Mouse (Mus musculus): ENCODE results near the gene Hist1h1d.
A peak's percentile ranks its signal among the peaks of the same experiment; 100 is the strongest.
"Not testable (repeated sequence)": the region's sequence is repeated elsewhere in the genome, so short reads cannot be mapped to it uniquely, and the experiment has no call there.

Hist1h1d gene

DNA sequence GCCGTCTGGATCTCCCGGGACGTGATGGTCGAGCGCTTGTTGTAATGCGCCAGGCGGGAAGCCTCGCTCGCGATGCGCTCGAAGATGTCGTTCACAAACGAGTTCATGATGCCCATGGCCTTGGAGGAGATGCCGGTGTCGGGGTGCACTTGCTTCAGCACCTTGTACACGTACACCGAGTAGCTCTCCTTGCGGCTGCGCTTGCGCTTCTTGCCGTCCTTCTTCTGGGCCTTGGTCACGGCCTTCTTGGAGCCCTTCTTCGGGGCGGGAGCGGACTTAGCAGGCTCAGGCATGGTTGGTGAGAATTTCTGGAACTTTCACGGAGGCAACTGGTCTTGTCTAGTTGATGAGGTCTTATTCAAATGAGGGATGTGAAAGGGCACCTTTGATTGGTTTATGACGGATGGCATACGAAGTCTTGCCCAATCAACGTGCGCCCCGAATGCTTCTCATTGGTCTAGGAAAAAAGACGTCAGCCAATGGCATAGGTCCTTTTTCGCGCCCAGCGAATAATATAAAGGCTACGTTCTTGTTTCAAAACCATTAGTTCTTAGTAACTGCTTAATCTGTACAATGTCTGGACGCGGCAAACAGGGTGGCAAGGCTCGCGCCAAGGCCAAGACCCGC is 20.9 kb downstream of the Hist1h1d start, which contains the start of the genes Hist1h2bf and Hist1h2ad:
Gene Hist1h2bf (minus strand): TSS at position 299 of the 627 bp plus-strand sequence.
Gene Hist1h2ad (plus strand): TSS at position 484 of the 627 bp plus-strand sequence.
- DNase-seq: peak; percentile 63

DNA sequence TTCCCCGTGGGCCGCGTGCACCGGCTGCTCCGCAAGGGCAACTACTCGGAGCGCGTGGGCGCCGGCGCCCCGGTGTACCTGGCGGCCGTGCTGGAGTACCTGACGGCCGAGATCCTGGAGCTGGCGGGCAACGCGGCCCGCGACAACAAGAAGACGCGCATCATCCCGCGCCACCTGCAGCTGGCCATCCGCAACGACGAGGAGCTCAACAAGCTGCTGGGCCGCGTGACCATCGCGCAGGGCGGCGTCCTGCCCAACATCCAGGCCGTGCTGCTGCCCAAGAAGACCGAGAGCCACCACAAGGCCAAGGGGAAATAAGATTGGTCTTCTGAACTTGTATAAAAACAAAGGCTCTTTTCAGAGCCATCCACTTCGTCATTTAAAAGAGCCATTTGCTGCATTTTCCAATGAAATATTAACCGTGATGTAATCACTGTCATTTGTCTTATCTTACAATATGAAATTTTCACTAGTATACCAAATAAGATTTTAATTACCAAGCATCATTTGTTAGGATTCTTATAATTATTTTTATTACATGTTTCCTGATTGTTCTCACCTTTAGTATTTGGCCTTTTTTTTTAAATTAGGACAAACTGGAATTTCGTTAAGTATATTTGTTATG is 21.6 kb downstream of the Hist1h1d start:
- not testable (repeated sequence) for DNase-seq

DNA sequence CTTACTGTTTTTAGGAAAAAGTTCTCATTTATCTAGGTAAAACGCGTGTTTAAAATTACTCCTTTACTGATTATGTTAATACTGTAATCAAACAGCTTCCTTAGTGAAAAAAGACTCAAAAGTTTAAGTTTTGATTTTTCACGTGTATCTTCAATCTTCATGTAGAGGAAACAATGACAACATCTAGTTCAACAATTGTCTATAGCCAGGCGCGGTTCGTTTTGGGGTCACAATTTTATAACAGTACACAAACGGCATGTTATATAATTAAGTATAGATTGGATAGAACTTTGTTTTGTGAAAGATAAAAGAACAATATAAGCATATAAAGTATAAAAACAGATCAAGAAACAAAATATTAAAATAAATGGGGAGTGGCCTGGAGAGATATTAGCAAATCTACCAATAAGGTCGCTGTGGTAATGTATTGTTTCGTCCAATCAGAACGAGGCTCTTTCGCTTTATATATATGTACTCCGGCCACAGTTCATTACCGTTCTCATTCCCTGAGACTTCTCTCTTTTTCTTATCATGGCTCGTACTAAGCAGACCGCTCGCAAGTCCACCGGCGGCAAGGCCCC is 22.3 kb downstream of the Hist1h1d start, which contains the start of gene Hist1h3d:
Gene Hist1h3d (plus strand): TSS at position 493 of the 581 bp plus-strand sequence.
- DNase-seq: no peak

DNA sequence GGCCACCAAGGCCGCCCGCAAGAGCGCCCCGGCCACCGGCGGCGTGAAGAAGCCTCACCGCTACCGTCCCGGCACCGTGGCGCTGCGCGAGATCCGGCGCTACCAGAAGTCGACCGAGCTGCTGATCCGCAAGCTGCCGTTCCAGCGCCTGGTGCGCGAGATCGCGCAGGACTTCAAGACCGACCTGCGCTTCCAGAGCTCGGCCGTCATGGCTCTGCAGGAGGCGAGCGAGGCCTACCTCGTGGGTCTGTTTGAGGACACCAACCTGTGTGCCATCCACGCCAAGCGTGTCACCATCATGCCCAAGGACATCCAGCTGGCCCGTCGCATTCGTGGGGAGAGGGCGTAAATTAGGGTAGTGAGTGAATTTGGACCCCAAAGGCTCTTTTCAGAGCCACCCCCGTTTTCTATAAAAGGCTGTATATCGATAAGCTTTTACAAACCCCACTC is 22.8 kb downstream of the Hist1h1d start:
- not testable (repeated sequence) for DNase-seq

DNA sequence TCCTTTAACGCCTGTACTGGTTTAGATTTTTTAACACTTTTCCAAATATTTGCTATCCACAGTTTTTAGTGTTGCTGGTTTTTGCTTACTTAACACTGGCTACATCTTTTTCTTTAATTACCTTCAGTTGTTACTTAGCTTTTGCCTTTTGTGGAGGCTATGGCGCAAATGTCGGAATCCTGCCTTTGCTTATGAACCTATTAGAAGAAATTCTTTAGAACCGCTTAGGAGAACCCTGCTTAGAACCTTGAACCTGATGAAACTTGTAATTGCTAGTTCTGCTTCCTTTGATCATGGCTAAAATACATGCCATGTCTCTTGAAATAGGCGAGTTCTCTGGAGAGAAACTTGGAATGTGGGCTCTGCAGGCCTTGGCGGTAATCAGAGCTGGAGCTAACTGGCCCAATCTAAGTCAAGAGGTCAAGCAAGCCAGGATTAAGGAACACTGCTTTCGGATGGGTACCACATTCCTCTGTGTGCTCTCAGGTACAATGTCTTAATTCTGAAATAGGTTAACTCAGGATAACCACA is 23.4 kb downstream of the Hist1h1d start:
- DNase-seq: no peak

DNA sequence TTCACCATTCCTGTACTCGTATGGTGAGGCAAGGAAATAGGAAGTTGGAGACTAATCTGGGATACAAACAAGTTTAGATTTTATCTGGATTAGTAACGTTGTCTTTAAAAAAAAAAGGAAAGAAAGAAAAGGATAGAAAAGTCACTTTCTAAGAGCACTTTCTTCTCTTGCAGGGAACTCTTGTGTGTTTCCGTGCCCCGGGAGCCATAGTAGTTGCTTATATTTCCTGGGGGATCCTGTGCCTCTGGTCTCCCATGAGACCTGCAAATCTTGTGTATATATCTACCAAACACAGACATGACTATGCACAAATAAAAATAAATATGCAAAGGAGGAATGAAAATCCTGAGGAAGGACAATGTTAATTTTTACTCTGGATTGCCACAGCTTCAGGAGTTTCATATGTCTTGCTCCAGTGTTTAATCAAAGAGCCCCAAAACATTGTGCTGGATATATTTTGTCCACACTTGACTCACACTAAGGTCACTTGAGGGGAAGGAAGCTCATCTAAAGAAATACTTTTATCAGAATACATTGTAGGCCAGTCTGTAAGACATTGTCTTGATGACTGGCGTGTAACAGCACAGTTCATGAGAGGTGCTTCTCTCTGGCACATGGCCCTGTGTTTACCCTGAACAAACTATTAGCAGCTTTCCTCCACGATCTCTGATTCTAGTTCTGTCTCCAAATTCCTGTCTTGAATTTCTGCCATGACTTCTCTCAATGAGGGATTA is 24.0 kb downstream of the Hist1h1d start:
- DNase-seq: no peak

DNA sequence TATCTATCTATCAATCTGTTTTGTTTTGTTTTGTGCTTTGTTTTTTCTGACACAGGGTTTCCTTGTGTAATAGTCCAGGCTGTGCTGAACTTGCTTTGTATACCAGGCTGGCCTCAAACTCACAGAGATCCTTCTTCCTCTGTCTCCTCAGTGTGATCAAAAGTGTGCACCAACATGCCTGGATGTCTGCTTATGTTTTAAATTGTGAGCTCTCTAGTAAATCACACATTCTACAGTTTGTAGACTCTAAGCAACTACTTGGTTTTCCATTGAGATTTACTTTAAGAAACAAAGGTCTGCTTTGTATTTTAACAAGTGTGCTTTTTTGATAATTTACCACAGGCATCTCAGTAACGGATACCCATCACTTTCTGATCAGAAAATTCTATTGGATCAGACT is 24.8 kb downstream of the Hist1h1d start:
- DNase-seq: no peak

DNA sequence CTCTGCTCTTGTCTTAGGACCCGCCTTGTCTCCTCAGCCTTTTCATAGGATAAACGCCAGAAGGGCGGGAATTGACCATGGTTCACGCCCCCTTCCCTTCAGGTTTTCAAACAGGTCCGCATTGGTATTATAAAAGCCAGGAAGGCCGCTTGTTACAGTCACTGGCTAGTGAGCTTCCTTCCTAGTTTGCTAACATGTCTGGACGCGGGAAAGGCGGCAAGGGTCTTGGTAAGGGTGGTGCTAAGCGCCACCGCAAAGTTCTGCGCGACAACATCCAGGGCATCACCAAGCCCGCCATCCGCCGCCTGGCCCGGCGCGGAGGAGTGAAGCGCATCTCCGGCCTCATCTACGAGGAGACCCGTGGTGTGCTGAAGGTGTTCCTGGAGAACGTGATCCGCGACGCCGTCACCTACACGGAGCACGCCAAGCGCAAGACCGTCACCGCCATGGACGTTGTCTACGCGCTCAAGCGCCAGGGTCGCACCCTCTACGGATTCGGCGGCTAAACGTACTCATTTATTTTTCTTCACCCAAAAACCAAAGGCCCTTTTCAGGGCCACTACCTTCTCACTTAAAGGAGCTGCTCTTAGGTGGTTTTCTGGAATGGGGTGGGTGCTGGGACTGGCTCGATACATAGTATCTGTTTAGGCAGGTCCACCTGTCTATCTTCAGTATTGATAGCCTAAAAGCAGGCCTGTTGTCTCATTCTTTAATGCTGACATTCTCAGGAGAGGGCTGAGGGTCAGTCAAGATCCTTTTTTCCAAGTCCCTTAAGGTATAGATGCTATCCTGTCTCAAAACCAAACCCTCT is 28.6 kb downstream of the Hist1h1d start, which contains the start of gene Hist1h4d:
Gene Hist1h4d (plus strand): TSS at position 191 of the 811 bp plus-strand sequence.
- peak; percentile 94 for DNase-seq

DNA sequence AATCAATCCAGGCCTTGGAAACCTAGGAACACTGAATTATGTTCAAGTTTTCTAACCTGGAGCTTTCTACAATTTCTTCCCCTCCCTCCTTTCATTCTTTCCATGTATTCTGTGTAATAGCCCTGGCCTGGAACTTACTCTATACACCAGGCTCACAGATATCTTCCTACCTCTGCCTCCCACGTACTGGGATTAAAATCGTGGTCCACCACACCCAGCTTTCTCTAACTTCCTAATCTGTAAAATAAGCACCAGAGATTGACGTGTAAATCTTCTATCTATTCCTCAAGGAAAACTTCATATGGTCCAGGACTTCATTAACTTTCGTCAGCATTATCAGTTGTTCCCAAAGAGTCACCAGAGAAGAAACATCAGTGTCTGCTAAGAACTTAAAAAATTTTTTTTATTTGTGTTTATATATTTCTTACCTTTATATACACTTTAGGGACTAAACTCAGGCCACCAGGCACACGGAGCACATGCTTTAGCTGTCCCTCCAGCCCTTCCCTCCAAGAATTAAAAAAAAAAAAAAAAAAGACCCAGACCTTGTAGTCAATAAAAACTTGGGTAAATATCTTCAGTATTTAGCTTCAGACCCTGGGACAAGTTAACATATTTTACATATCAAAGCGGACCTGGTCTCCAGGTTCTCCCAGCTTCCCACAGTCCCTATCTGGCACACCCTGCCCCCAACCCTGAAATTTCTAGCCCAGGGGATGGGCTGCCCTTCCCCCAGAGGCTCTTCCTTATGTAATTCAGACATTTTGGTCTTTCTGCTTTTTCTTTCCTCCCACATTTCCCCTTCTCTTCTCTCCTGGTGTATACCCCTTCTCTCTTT is 29.4 kb downstream of the Hist1h1d start:
- no peak for DNase-seq

DNA sequence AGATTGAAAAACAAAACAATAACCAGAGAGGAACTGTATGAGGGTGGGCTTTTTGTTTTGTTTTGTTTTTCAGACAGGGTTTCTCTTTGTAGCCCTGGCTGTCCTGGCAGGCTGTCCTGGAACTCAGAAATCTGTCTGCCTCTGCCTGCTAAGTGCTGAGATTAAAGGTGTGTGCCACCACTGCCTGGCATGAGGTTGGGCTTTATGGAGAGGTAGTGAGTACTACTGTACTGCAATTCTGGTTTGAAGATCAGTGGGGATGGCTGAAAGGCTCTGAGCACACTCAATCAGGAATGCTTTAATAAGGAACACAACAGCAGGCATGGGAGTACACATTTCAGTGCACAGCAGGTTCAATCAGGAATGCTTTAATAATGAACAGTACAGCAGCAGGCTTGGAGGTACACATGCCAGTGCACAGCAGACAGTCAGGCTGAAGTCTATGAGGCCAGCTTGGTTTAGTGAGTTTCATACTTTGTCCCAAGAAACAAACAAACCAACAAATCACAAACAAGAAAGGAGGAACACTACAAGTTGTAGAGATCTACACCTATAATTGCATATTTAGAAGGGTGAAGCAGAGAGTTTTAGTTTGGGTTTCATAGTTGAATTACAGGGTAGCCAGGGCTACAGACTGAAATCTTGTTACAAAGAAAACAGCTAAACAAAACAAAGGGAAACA is 30.5 kb downstream of the Hist1h1d start:
- DNase-seq: no peak

DNA sequence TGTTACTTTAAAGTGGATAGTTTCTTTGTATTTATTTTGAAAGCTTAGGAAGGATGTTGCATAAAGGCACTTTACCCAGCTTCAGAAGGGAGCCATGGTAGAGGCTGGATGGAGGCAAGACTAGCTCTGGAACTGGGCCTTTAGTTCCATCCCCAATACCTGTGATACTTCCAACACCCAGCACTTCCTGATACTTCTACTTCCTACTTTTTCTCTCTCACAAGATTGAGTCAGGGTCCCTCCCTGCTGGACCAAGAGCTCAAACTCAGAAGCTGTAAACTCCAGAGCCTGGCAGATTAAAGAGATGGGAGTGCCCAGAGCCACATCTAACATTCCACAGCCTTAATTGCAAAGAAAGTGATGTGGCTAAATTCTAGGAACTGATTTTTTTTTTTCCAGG is 31.3 kb downstream of the Hist1h1d start:
- DNase-seq: no peak

DNA sequence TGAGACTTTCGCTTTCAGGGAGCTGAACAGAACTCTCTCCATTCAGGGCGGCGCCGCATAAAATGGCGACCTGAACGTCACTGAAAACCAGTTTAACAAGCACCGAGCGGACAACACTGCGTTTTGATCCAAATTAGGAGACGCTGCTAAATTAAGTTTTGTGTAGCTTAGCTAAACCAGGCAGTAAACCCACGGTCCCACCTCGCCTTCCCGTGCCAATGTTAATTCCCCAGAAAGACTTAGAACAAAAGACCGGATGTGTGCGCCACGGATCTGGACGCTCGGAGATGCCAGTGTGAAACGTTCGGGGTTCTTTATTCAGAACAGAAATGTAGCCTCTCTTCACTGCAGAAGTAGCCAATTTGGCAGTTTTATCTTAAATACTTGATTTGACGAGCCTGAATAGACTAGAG is 32.0 kb downstream of the Hist1h1d start:
- DNase-seq: no peak

DNA sequence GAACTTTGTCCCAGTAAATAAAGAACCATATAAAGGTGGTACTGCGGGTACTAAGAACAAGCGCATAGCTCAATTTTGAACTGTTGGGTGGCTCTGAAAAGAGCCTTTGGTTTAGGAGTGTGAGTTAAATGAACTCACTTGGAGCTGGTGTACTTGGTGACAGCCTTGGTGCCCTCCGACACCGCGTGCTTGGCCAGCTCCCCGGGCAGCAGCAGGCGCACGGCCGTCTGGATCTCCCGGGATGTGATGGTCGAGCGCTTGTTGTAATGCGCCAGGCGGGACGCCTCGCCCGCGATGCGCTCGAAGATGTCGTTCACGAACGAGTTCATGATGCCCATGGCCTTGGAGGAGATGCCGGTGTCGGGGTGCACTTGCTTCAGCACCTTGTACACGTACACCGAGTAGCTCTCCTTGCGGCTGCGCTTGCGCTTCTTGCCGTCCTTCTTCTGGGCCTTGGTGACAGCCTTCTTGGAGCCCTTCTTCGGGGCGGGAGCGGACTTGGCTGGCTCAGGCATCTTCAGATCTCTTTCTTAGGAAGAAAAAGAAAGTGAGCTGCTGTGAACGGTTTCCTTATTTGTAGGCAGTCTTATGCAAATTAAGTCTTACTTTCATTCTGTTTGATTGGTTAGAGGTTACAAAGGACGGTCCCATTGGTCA is 32.5 kb downstream of the Hist1h1d start:
- peak; percentile 46 for DNase-seq

DNA sequence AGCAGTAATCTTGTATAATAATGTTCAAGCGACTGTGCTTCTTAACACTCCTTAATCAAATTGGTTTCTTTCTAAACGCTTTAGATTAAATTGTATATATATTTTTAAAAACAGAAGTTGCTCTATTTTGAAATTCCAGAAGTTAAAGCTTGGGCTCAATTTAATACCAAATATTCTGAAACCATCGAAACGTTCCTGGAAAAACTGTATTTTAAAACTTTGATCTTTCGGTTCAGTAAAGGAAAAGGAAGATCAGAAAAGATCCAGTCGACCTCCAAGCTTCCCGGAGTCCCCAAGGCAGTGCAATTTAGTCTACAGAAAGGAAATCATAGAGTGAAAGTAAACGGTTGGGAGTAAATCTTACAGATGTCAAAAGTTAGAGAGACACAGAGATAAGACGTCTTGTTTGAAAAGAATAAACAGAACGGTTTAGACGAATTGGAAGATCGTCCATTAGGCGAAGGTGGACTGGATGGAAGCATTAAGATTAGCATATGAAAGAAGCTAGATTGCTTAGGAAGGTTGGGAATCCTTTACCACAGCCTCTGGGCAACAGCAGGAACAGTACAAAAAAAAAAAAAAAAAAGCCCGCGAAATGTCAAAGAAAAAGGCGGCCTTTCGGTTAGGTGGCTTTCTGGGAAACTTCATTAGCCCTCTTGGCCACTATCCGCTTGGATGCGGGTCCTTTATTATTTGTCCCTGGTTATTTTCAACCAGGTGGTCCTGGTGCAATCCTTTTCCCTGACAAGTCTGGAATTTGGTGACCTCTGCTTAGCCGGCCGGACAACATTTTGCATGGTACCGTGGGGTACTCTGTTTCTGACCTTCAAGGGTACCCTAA is 33.3 kb downstream of the Hist1h1d start:
- no peak for DNase-seq

DNA sequence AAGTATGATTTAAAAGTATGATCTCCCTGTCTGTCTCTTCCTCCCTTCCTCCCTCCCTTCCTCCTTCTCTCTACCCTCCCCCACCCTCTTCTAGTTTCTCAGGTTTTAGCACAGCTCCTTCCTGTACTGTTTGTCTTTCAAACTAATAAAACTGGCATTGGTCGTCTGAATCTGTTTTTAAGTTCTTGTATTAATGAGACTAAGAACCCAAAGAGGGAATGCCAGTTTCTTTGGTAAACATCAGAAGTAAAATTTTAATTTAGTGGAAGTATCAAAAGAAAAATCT is 33.8 kb downstream of the Hist1h1d start:
- no peak for DNase-seq

DNA sequence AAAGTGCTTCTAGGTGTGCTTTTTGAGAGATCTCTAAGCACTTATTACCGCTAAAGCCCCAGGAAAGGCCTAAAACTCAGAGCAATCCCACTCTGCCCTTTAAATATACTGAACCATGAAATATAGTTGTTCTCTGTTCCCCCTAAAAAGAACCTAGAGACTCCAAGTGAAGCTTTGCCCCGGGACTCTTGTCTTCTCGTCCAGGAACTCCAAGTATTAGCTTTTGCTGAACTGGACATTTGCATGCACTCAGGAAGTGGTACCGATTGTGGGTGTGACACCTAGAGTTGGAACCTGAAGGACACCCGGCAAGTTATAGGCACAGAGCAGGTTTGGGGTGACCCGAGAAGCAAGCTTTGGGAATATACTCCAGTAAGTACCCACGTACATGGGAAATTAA is 38.1 kb downstream of the Hist1h1d start:
- DNase-seq: no peak

DNA sequence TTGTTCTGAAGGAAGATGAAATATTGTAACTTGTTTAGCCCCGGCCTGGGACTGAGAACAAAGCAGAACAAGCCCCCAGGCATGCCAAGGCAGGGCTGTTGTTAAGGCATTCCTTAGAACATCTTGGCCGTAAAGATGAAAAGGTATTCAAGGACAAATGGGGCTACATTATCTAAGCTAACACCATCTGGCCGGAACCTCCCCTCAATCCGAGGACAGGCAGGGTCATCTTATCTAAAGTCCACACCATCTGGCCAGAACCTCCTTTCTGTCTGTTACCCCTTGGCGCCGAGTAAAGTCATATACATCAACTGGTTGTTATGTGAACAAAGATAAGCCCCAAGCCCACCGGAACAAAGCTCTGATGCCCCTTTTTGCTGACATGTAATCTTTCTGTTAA is 38.8 kb downstream of the Hist1h1d start:
- DNase-seq: not testable (repeated sequence)

DNA sequence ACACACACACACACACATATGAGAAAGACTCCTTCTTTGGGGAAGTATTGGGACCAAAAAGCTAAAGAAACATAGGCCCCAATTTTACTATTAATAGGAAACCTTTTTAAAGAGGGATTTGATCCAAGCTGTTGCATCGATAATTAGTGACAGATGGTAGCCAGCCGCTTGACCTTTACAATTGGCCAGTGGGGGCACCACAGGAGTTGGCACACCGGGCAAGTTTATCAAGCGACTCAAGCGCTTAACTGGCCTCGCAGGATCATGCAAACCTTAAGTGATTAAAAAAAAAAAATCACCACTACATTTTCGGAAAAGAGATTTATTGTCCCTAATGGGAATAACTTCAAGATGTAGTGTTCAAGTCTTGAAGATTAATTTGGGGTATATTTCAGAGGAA is 39.6 kb downstream of the Hist1h1d start:
- peak; percentile 56 for DNase-seq

DNA sequence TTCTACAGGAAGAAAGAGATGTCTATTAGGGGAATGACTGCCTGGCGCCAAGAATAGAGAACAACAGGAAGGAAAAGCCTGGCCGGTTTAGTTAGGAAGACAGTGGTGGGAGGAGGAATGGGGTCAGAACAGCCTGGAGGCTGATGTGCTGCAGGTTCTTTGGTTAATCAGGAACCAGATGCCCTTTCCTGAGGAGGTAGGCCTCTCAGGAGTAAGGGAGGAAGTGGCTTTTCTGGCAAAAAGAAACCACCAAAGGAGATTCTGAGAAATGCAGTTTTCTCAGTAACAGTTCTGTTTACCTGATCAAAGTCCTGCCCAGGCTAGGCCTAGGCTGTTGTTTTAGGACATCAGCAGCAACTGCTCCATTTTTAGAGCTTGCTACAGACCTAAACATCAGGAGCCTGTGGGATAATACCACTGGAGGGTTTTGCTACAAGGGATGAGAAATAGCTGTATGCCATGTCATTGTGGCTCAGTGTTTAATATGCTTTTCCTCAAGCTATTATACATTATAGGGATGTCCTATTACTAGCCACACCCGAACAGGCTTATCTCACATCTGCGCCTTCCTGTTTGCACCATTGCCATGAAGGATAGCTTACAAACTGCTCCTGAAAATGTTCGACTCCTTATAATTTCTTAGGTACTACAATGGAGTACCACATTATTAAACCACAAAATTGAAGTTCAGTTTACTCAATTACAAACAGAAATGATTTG is 40.1 kb downstream of the Hist1h1d start:
- DNase-seq: no peak

Measured in cerebellum, adult 11 months (tissue).